Mouse (Mus musculus) lung, postnatal 0 days (tissue): Measurements from ENCODE around the gene Rab6b. TPM values are rescaled to one million over a fixed set of nuclear protein-coding genes. Genes with fewer than 3 reads are reported as not detected.

Experiments
- ATAC-seq: fragments of 200-750 bp; cut with Nextera tagmentation; 2 replicates; pipeline ENCODE4 v1.8.0; 2017; ENCODE audit warnings: moderate library complexity
- DNase-seq: peaks from one replicate; pipeline ENCODE4 v3.0.0-alpha.2; 2016; ENCODE audit warnings: low spot score
- H3K27ac ChIP-seq: fragments of 300-500 bp; sonication (generic); 2 replicates; pipeline ENCODE4 v1.5.1; 2014; ENCODE audit warnings: antibody characterized with exemption, mild to moderate bottlenecking, low read length, mixed read lengths
- H3K27me3 ChIP-seq: fragments of 300-500 bp; sonication (generic); replicated peaks from 2 replicates; pipeline ENCODE4 v1.6.1; 2014; ENCODE audit warnings: low read length, mixed read lengths; ENCODE audit not compliant: insufficient read depth
- H3K36me3 ChIP-seq: fragments of 300-500 bp; sonication (generic); 2 replicates; pipeline ENCODE4 v1.6.1; 2014; ENCODE audit warnings: low read length, mixed read lengths; ENCODE audit not compliant: insufficient read depth
- H3K4me1 ChIP-seq: fragments of 300-500 bp; sonication (generic); 2 replicates; pipeline ENCODE4 v1.6.1; 2014; ENCODE audit warnings: antibody characterized with exemption, low read depth, low read length, mixed read lengths; ENCODE audit not compliant: insufficient read depth
- H3K4me2 ChIP-seq: fragments of 300-500 bp; sonication (generic); replicated peaks from 2 replicates; pipeline ENCODE4 v1.6.1; 2014; ENCODE audit warnings: low read depth, mild to moderate bottlenecking, low read length, moderate library complexity, mixed read lengths
- H3K4me3 ChIP-seq: fragments of 300-500 bp; sonication (generic); 2 replicates; pipeline ENCODE4 v1.5.1; 2014; ENCODE audit warnings: low read depth, low read length
- H3K9ac ChIP-seq: fragments of 300-500 bp; sonication (generic); replicated peaks from 2 replicates; pipeline ENCODE4 v1.6.1; 2014; ENCODE audit warnings: low read depth, mild to moderate bottlenecking
- H3K9me3 ChIP-seq: fragments of 300-500 bp; sonication (generic); 2 replicates; pipeline ENCODE4 v1.6.1; 2016; ENCODE audit warnings: low read length, mixed read lengths
- CTCF ChIP-seq: IDR thresholded peaks from 2 replicates; pipeline ENCODE4 v1.5.1; 2016; ENCODE audit warnings: antibody characterized with exemption, mild to moderate bottlenecking
- EP300 ChIP-seq: IDR thresholded peaks from 2 replicates; pipeline ENCODE4 v1.6.1; 2016; ENCODE audit warnings: antibody characterized with exemption, mild to moderate bottlenecking, control low read depth
- WGBS: fragments of 180-500 bp; shearing (Covaris S2); extraction: QIAGEN DNeasy Blood & Tissue Kit; methylation state at CpG from one replicate; pipeline ENCODE4 v1.1.7; 2014; 5-methylcytosine and 5-hydroxymethylcytosine counted together
- polyA plus RNA-seq: library from polyadenylated mRNA; unstranded; fragments of >200 nt; fragmentation: Nextera tagmentation; extraction: Ambion mirVana; gene quantifications from 2 replicates; pipeline ENCODE4 v1.2.1, GENCODE M21; 2015

The Rab6b gene
- polyA plus RNA-seq, 1 experiment from 2014 or later, result 6.8 TPM

DNA sequence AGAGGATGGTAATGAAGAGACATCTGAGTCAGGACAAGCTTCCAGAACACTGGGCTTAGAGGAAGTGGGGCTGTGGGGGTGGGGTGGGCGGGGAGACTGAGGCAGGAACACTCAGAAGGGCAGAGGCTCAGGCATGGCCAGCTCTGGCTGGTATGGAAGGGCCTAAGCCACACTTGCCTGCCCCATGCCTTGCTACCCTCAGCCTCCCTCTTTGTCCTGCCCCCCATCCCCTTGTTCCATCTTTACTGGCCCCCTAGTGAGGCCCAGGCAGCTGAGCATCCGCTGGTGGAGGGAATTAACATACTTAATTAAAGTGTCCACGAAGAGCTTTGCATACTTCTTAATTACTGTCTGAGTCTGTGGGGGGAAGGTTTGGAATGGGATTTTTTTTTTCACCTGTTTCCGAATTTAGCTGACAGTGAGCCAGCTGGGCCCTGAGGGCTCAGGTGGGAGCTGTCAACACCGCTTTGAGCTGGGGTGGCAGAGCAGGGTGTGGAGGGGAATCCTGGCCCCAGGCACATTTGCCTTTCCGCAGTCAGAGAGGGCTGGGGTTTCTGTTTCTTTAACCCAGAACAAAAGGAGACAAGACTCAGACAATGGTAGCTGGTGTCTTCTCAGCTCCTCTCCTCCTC lies 22.0 kb downstream of the Rab6b start:
- TF ChIP-seq EP300 (no peak), CTCF (no peak)
- 65% methylated on average over 6 of the region's 6 CpGs for WGBS
- no peak for DNase-seq

GRCm38 (mm10) chr9:103134450-103135030 lies 23.0 kb downstream of the Rab6b start:
- no peaks in the 10 kb centered on the region for H3K9me3 ChIP-seq
- no peaks in the 10 kb centered on the region for H3K36me3 ChIP-seq
- H3K27me3 ChIP-seq, result no peaks in the 10 kb centered on the region
- no peak for ATAC-seq
- no peak overlapping the region for H3K4me2 ChIP-seq
- WGBS, result 48% methylated on average over 9 of the region's 9 CpGs
- TF ChIP-seq CTCF (no peak), EP300 (no peak)
- H3K4me3 ChIP-seq, result no peak overlapping the region
- DNase-seq, result no peak
- H3K27ac ChIP-seq, result no peak overlapping the region
- H3K4me1 ChIP-seq, result no peaks in the 10 kb centered on the region
- no peak overlapping the region for H3K9ac ChIP-seq

More for the DNA sequence above, 22.0 kb downstream of the Rab6b start:
- no peak overlapping the region for H3K9ac ChIP-seq
- no peak overlapping the region for H3K4me3 ChIP-seq
- H3K4me1 ChIP-seq, result no peaks in the 10 kb centered on the region
- H3K4me2 ChIP-seq, result no peak overlapping the region
- no peaks in the 10 kb centered on the region for H3K9me3 ChIP-seq
- H3K27ac ChIP-seq, result no peak overlapping the region
- no peaks in the 10 kb centered on the region for H3K36me3 ChIP-seq
- ATAC-seq, result no peak
- H3K27me3 ChIP-seq, result no peaks in the 10 kb centered on the region

- WGBS, result 67% methylated on average over 6 of the region's 6 CpGs
- no peak overlapping the region for H3K9ac ChIP-seq
- DNase-seq (no peak), ATAC-seq (no peak)
- no peak overlapping the region for H3K27ac ChIP-seq
- TF ChIP-seq EP300, result no peak
- TF ChIP-seq CTCF, result no peak
- H3K4me3 ChIP-seq, result no peak overlapping the region
- H3K9me3 ChIP-seq, result no peaks in the 10 kb centered on the region
- H3K4me1 ChIP-seq, result no peaks in the 10 kb centered on the region
- no peak overlapping the region for H3K4me2 ChIP-seq
- H3K36me3 ChIP-seq, result no peaks in the 10 kb centered on the region
- H3K27me3 ChIP-seq, result no peaks in the 10 kb centered on the region
Measured at GRCm38 (mm10) chr9:103139481-103139880, 27.9 kb downstream of the Rab6b start.

GRCm38 (mm10) chr9:103140384-103140783 lies 28.8 kb downstream of the Rab6b start:
- no peaks in the 10 kb centered on the region for H3K4me1 ChIP-seq
- H3K27me3 ChIP-seq, result no peaks in the 10 kb centered on the region
- ATAC-seq (no peak), DNase-seq (no peak)
- H3K4me3 ChIP-seq, result no peak overlapping the region
- H3K4me2 ChIP-seq, result no peak overlapping the region
- no peaks in the 10 kb centered on the region for H3K9me3 ChIP-seq
- no peak overlapping the region for H3K9ac ChIP-seq
- no peaks in the 10 kb centered on the region for H3K36me3 ChIP-seq
- no peak overlapping the region for H3K27ac ChIP-seq
- WGBS, result 77% methylated on average over 6 of the region's 6 CpGs
- no peak for TF ChIP-seq CTCF

GRCm38 (mm10) chr9:103141266-103141665 lies 29.7 kb downstream of the Rab6b start:
- ATAC-seq (no peak), DNase-seq (no peak)
- Histone ChIP-seq H3K36me3 (no peaks in the 10 kb centered on the region), H3K9me3 (no peaks in the 10 kb centered on the region), H3K27me3 (no peaks in the 10 kb centered on the region), H3K9ac (no peak overlapping the region), H3K4me1 (no peaks in the 10 kb centered on the region), H3K4me2 (no peak overlapping the region), H3K27ac (no peak overlapping the region), H3K4me3 (no peak overlapping the region)
- 87% methylated on average over 7 of the region's 7 CpGs for WGBS
- TF ChIP-seq CTCF (no peak), EP300 (no peak)

GRCm38 (mm10) chr9:103143881-103144280 lies 32.3 kb downstream of the Rab6b start:
- TF ChIP-seq CTCF (no peak), EP300 (no peak)
- WGBS, result 30% methylated on average over 4 of the region's 4 CpGs
- DNase-seq (no peak), ATAC-seq (no peak)
- Histone ChIP-seq H3K27me3 (no peaks in the 10 kb centered on the region), H3K4me1 (no peaks in the 10 kb centered on the region), H3K9me3 (no peaks in the 10 kb centered on the region), H3K4me3 (no peak overlapping the region), H3K4me2 (no peak overlapping the region), H3K9ac (no peak overlapping the region), H3K36me3 (no peaks in the 10 kb centered on the region), H3K27ac (no peak overlapping the region)
